Mouse (Mus musculus) fat pad, adult 2 months (tissue): ENCODE measurements around the gene 5730596B20Rik.

Experiments
- DNase-seq: peaks from one replicate; pipeline ENCODE4 v3.0.0-alpha.2; 2011; ENCODE audit warnings: low read depth, low spot score; ENCODE audit errors: extremely low read depth

The 5730596B20Rik gene

DNA sequence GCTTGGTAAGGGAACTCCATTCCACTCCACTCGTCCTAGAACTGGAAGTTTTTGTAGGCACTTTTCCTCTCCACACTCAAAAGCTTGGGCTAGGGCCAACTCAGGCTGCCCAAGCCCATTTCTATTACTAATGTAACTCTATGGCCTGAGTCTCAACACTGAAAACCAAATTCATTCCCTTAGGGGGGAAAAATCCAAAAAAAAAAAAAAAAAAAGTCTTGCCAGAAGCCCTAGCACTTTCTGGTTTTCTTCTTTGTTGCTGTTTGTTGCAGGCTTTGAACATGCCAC lies 15.3 kb upstream of the 5730596B20Rik start:
- DNase-seq: no peak

DNA sequence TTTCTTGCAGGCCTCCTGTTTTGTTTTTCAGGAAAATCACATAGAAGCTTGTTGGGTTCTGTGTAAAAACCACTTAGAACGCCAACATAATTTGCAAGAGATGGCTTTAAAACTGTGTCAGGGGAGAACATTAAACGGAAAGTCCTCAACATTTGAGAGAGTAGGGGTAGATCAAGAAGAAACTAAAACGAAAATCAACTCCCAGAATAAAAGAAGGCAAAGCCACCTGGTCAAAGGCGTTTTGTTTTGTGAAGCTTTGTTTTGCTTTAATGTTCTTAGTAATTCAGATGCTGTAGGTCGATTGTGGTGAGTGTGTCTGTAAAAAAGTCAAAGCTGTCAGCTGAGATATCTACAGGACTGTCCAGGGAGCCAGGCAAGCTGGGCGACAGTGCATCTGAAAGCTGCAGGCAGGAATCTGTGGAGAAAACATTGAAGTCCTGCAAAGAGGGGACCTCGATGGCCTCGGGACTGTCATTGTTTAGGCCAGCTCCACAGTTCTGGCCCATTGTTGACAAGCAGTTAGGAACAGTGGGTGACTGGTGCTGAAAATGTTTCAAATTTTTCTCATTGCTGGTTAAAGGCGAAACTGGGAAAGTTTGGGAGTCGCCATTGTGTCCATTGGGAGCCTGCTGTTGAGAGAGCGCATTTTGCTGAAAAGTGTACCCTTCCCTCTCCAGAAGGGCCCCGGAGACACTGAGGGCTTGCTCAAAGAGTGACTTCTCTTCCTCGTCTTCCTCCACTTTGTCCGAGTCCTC lies 14.5 kb upstream of the 5730596B20Rik start:
- no peak for DNase-seq

DNA sequence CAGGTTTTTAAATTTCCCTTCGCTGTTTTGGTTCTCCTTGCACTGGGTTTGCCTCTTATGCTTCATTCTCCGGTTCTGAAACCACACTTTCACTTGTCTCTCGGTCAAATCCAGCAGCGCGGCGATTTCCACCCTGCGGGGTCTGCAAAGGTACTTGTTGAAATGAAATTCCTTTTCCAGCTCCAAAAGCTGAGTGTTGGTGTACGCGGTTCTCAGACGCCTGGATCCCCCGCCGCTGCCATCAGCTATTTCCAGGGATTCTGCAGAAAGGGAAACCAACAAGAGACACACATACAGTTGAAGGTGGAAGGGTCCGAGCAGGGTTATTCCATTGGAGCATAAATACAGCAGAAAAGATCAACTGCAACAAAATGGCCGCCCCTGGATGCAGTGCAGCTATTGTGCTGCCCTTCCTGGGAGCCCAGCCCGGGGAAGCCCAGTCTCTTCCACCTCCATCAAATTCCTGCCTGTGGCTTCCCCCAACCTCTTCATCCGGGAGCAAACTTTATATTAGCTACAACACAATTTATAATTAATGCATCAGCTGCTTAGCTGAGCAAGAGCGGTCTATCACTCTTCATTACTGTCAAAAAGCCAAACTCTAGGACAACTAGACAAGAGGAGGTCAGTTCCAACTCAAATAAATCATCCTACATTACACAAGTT lies 13.8 kb upstream of the 5730596B20Rik start:
- no peak for DNase-seq

DNA sequence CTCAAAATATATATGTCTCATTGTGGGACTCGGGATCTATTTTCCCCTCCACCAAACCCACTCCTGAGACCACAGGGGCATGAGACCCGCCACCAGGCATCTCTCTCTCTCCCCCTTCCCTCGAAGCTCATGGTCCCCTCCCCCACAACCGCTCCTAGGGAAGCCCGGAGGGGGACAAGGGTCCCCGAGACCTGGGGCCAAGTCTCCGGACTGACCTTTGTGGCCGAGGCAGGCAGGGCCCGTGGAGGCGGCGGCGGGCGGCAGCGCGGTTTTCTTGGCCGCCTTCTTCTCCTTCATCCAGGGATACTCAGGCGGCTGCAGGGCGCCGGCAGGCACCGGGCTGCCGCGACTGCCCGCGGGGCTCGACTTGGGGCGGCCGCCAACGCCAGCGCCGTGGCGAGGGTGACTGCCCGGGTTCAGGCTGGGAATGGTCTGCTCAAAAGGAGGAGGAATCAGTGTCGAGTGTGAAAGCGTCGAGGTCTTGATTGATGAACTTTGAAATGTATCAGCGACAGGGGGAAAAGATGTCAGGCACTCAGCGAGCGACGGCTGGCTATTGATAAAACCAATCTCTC lies 13.2 kb upstream of the 5730596B20Rik start:
- no peak for DNase-seq

DNA sequence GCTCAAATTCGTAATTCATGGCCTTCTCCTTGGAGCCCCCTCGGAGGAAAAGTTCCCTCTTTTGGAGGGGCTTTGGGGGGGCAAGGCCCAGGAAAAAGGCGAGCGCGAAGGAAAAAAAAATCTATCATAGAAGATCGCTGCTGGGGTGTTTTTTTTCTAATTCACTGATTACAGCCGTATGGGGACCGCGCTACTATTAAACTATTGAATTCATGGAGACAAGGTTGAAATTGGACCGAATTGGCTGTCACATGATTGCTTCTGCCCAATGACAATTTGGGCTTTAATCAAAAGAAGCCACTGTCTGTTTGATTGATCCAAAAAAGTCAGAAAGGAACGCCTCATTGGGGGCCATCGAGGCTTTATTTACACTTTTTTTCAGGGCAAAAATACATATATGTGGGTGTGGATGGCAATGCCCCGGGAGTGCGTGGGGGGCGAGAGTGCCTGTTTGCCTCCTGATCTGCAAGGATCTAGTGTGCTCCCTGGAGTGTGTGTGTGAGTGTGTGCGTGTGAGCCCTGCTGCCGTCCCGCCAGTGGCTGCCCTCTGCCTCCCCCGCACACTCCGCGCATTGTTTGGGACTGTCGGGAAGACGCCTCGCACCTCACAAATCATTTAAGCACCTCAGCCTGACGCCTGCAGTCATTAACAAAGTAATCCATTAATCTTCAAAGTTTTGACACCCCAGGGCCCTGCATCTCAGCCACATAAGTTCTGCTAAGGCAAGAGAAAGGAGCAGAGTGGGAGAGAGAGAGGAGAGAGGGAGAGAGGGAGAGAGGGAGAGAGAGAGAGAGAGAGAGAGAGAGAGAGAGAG lies 12.5 kb upstream of the 5730596B20Rik start, which contains the start of gene Hoxa2:
TSS of gene Hoxa2 (minus strand) at position 206 of the 815 bp plus-strand sequence.
- no peak for DNase-seq

DNA sequence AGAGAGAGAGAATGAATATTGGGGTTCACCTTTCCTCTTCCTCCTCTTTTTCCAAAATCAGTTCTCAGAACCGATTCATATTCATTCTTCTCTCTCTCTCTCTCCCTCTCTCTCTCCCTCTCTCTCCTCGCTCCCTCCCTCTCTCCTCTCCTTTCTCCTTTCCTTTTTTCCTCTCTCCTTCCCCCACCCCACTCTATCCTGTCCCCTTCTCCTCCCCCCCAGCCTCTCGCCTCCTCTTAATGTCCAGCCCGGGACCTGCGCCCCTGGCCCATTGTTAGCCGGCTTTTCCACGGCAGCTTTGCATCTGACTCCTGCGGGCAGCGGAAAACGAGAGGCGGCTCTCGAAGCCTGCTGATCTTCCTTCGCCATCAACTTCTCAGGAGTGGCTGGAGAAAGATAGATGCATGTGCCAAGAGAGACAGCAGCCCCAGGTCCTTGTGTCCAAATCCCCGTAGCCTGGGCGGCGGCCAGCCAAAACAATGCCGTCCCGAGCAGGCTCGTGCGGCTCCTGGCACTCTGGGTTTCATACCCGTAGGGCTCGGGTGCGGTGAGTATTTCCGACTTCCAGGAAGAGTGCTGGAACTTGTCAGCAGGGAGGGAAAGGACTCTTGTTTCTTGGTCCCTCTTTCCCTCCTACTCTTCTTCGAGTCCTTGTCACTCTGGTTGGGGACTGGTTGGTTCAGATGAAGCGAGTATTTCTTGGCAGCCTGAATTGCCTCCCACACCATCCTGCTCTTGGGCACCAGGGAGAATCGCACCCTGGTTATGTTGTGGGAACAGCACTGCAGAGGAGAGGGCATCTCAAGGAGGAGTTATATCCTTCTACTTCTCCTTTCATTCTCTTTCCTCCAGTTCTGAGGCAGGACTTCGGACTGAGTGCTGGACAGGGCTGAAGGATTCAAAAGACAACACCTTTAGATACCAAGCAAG lies 11.6 kb upstream of the 5730596B20Rik start:
- peak; percentile 36 for DNase-seq

DNA sequence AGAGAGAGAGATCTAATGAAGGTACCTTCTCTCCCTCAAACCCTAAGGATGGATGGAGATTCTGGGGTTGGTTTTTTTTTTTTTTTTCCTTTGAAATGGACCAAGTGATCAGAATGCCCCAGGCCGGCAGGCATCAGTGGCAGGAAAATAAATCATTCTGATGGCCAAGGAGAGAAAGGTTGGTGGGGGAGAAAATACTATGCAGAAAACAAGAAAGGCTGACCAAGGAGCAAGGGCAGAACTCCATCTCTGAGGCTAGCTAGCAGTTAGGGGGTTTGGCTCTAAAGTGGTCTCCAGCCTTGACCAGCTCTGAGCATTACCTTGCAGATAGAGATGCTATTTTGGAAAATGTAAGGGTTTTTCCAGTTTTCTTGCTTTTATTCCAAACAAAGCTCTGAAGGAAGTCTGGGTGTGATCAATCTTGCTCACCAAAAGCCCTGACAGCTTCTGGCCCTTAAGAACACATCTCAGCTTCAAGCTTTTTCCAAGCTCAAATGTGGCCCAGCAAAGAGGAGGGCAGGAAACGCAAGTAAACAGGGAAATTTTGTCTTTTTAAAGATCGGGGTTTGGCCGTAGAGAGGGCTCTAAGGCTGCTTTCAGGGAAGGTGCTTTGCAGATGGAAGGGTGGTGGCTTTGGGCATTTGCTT lies 10.7 kb upstream of the 5730596B20Rik start:
- DNase-seq: no peak

DNA sequence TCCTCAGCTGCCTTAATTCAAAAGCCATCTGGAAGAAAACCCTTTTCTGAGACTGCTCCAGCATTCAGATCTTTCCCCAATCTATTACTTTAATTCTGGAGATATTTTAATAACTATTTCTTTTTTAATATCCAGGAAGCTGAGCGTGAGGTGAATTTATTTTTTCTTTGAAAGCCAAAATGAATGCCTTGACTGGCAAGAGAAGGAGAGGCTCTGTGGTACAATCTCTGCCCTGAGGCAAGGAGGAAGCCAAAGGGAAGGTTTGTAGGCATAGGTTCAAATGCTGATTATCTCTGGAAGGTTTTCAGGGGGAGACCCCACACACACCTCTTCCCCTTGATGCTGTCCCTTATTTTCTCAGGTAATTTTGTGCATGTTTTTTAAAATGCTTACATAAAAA lies 10.1 kb upstream of the 5730596B20Rik start:
- DNase-seq: no peak

DNA sequence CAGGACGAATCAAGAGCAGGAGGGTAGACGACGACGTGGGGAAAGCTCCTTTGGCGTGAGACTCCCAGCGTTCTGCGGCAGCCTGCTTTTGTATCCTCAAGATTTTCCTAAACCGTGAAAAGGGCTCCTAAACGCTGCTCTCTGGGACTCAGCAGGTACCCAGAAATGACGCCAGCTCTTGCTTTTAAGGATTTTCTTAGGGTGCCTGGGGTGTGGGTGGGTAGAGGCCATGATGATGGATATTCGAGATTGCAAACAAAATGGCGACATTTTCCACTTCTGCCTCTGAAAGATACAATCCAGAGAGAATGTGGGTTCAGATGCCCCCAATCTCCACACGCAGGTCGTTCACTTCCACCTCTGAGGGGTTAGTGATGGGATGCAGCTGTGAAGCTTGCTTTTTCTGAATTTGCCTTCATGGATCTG lies 9.5 kb upstream of the 5730596B20Rik start:
- DNase-seq: no peak

DNA sequence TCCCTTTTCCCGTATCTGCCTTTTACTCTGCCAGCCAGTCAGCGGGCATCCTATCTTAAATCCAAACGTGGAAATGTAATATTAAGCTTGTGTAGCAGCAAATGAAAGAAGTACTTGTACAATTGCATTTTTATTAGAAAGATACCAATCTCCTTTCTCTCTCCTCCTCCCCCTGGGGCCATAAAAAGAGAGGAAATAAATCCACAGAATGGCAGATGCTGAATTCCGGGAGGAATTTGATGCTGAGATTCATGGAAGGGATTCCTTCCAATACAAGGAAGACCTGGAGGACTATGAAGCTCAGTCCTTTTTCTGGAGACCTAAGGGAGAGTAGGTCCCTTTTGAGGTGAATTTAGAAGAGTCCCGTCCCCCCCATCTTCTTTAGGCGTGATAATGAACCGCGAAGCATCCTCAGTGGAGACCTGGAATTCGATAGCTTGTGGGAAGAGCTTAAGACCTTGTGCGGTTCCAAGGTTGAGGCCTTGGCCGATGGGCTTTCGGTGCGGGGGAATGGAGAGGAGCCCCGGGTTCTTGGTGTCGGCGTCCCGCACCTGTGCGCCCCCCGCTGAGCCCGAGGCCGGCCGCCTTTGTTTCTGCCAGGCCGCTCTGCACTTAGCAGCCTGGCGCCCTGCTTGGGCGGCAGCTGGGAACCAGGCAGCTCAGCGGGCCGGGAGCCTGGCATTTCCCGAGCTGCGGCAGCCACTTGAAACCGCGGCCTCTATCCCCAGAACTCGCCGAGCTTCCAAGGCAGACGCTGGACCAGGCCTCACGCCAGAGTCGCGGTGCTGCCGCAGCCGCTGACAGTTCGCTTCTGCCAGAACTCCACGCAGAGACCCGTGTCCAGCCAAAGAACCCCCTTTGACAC lies 8.9 kb upstream of the 5730596B20Rik start:
- DNase-seq: no peak

DNA sequence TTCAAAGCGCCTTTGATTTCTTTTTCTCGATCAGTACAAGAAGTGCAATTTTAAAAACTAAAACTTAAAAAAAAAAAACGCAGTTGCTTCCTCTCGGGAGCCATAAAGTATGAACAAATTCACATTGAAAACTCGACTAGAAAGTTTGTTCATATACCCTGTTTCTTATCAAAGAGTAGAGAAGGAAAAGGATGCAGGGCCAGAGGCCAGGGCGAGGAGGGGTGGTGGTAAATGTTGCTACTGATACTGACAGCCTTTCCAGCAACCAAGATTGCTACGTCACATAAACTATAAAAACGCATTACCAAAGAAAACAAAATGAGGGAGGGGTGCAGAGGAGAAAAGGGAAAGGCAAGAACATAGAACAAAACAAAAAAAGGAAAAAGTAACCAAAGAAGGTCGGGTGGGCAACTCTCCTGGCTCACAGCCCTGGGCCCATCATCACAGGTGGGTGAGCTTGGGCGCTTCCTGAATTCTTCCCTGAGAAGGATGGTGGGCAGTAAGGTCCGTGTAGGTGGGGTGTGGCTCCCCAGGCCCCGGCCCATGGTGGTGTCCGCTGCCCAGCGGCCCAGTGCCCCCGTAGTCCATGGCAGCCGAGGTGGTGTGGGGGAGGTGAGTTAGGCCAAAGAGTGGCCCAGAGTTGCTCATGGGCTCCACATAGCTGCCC lies 7.7 kb upstream of the 5730596B20Rik start:
- DNase-seq: no peak

DNA sequence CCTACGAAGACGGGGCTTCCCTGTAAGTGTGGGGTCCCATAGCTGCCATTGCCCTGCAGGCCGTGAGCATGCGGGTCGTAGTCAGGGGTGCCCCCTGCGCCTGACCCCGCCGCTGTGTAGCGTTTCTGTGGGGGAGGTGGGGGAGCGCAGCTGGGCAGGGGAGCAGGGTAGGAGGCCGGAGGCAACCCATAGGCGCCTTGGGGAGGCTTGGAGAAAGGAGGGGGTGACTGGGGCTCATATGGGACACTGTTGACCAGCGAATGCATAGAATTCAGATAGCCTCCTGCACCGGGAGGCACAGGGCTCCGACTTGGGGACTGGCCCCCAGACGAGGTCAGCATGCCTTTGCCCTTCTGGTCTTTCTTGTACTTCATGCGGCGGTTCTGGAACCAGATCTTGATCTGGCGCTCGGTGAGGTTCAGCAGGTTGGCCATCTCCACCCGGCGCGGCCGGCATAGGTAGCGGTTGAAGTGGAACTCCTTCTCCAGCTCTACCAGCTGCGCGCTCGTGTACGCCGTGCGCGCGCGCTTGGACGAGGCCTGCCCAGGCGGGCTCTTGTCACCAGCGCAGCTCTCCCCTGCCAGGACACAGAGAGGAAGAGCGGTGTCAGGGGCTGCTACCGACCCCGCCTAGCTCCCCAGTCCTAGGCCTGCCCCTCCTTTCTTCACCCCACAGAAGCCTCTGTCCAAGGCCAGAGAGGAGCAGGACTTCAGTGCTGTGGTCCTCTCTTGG lies 7.0 kb upstream of the 5730596B20Rik start:
- DNase-seq: no peak

DNA sequence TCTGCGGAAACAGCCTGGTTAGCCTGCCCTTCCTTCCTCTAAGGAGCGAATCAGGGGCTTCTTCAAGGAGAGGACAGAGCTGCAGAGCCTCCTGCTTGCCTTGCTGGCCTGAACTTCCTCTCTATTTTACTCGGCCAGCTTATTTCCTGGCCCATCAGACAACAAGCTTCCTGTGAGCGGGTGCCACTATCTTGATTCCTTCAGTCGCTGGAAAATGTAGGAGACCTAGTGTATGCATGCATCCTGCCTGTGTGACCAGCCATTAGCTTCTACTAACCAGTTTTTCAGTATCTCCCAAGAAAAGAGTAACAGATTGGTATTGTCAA lies 6.4 kb upstream of the 5730596B20Rik start:
- no peak for DNase-seq

DNA sequence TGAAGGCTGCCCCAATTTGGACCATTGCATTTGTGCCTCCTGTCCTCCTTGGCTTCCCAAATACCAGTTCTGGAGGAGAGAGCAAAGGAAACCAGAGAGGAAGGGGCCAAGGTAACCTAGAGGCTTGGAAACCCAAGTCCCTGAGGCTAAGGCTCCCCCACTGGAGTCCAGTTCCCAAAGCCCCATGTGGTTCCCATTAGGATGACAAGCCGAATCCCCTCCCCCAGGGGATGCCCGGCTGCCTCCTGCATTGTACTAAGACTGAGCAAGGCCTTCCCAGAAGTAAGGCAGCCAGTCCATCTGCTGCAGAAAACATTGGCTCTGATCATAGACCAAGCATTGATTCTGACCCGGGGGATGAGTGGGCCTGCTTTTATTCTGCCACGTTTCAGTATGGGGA lies 6.0 kb upstream of the 5730596B20Rik start:
- no peak for DNase-seq

DNA sequence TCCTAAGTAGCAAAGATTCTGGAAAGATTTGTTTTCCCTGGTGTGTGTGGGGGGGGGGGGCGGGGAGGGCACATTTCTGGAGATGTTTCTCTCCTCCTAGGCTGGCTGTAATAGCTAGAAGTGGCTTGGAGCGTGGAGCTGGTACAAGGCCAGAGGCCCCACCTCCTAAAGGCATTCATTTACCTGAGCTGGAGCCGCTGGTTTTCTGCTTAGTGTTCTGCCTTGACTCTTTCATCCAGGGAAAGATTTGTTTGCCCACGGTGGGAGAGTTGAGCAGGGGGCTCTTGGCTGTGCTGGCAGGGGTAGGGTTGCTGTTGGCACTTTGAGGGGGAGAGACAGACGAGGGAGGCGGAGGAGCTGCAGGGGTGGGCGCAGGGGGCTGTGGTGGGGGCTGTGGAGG lies 5.4 kb upstream of the 5730596B20Rik start:
- no peak for DNase-seq

DNA sequence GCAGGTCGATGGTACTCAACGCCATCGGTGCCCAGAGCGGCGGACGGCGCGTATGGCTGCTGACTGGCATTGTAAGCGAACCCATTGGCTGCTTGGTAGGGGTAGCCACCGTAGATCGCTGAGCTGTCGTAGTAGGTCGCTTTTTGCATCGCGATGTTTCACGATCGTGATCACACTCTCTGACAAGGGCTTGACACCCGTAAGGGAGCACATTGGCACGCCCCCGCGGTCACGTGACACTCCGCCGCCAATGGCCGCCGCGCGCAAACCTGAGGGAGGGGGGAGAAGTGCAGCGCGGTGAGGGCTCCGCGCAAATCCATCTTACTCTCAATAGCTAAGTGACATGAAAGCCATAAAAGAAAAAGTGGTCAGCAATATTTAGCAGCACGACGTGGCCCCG lies 4.8 kb upstream of the 5730596B20Rik start:
- no peak for DNase-seq

DNA sequence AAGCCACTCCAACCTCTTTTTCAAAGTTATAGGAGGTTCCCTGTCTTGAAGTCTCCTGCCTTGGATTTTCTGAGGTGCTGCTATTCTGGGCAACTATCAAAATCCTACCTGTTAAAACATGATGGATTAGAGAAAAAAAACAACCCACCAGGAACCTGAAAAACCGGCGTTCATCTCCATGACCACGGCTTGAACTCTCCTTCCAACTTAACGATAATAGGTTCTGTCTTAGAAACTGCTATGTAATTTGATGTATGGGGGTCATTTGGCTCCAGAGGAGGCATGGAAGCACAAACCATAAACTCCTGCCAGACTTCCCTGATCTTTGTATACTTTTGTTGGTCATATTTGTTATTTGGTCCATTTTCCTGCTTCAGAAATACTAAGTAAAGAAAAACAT lies 3.6 kb upstream of the 5730596B20Rik start:
- DNase-seq: no peak
